Mouse (Mus musculus) liver, postnatal 0 days (tissue): Measurements from ENCODE around the gene Tmem266. TPM values are rescaled to one million over a fixed set of nuclear protein-coding genes. Genes with fewer than 3 reads are reported as not detected.

Source experiments
- ATAC-seq: fragments of 200-750 bp; cut with Nextera tagmentation; 2 replicates; pipeline ENCODE4 v1.8.0; 2017; ENCODE audit warnings: mild to moderate bottlenecking, moderate library complexity
- DNase-seq: peaks from one replicate; pipeline ENCODE4 v3.0.0-alpha.2; 2016
- H3K27ac ChIP-seq: fragments of 300-500 bp; sonication (generic); 2 replicates; pipeline ENCODE4 v1.5.1; 2014; ENCODE audit warnings: antibody characterized with exemption, moderate library complexity, mild to moderate bottlenecking, low read depth
- H3K27me3 ChIP-seq: fragments of 300-500 bp; sonication (generic); 2 replicates; pipeline ENCODE4 v1.6.1; 2014; ENCODE audit warnings: low read length, control low read depth, mixed read lengths; ENCODE audit not compliant: insufficient read depth
- H3K36me3 ChIP-seq: fragments of 300-500 bp; sonication (generic); replicated peaks from 2 replicates; pipeline ENCODE4 v1.6.1; 2014; ENCODE audit warnings: mild to moderate bottlenecking, control low read depth, low read length, moderate library complexity, mixed read lengths; ENCODE audit not compliant: insufficient read depth
- H3K4me1 ChIP-seq: fragments of 300-500 bp; sonication (generic); 2 replicates; pipeline ENCODE4 v1.6.1; 2014; ENCODE audit warnings: antibody characterized with exemption, mild to moderate bottlenecking, control low read depth; ENCODE audit not compliant: insufficient read depth
- H3K4me2 ChIP-seq: fragments of 300-500 bp; sonication (generic); 2 replicates; pipeline ENCODE4 v1.6.1; 2014; ENCODE audit warnings: low read depth, mild to moderate bottlenecking, low read length, moderate library complexity, mixed read lengths
- H3K4me3 ChIP-seq: fragments of 300-500 bp; sonication (generic); 2 replicates; pipeline ENCODE4 v1.5.1; 2014; ENCODE audit warnings: low read depth, low read length
- H3K9ac ChIP-seq: fragments of 300-500 bp; sonication (generic); replicated peaks from 2 replicates; pipeline ENCODE4 v1.6.1; 2014; ENCODE audit warnings: mild to moderate bottlenecking, moderate library complexity
- H3K9me3 ChIP-seq: fragments of 300-500 bp; sonication (generic); 2 replicates; pipeline ENCODE4 v1.6.1; 2016; ENCODE audit warnings: mild to moderate bottlenecking, control low read depth, low read length, mixed read lengths
- CTCF ChIP-seq: sonication (generic); IDR thresholded peaks from 2 replicates; pipeline ENCODE4 v1.5.1; 2016; ENCODE audit warnings: antibody characterized with exemption, low read depth
- EP300 ChIP-seq: IDR thresholded peaks from 2 replicates; pipeline ENCODE4 v1.6.1; 2016; ENCODE audit warnings: antibody characterized with exemption, low read depth, mild to moderate bottlenecking
- WGBS: fragments of 180-500 bp; shearing (Covaris S2); extraction: QIAGEN DNeasy Blood & Tissue Kit; methylation state at CpG from one replicate; pipeline ENCODE4 v1.1.7; 2014; ENCODE audit not compliant: insufficient replicate concordance; 5-methylcytosine and 5-hydroxymethylcytosine counted together
- polyA plus RNA-seq: library from polyadenylated mRNA; unstranded; fragments of >200 nt; fragmentation: Nextera tagmentation; extraction: Ambion mirVana; gene quantifications from 2 replicates; pipeline ENCODE4 v1.2.1, GENCODE M21; 2015

Tmem266 gene
- not detected in 2 replicates for polyA plus RNA-seq

- H3K9ac ChIP-seq, result peak within 1 kb of the TSS; percentile 66
- no peaks in the 10 kb centered on the region for H3K9me3 ChIP-seq
- H3K36me3 ChIP-seq, result no peaks in the 10 kb centered on the region
- H3K4me2 ChIP-seq, result peak within 1 kb of the TSS; percentile 98
- peaks cover 50% of the 10 kb centered on the region for H3K27me3 ChIP-seq
- 0 out of 2 replicates have a peak, but pooled peaks cover 5% of the 10 kb centered on the region for H3K4me1 ChIP-seq
- WGBS, result under 1% methylated on average over 46 of the region's 82 CpGs
- DNase-seq, result peak; percentile 75
- TF ChIP-seq EP300, result no peak
- TF ChIP-seq CTCF, result no peak
- peak within 1 kb of the TSS; percentile 72 for H3K4me3 ChIP-seq
- no peak within 1 kb of the TSS for H3K27ac ChIP-seq
- peak; percentile 87 for ATAC-seq
Observed at GRCm38 (mm10) chr9:55326515-55327233, at the start of gene Tmem266, which contains the start of gene Nrg4. Gene Tmem266, plus strand, starts transcription at chr9:55326913. Gene Nrg4, minus strand, starts transcription at chr9:55326844.

- Histone ChIP-seq H3K4me1 (peaks cover 6% of the 10 kb centered on the region; the same call in 1 of the 2 replicates), H3K27me3 (no peaks in the 10 kb centered on the region), H3K36me3 (no peaks in the 10 kb centered on the region), H3K4me2 (no peak overlapping the region), H3K4me3 (no peak overlapping the region), H3K9me3 (no peaks in the 10 kb centered on the region), H3K9ac (no peak overlapping the region), H3K27ac (no peak overlapping the region)
- DNase-seq (peak; percentile 57), ATAC-seq (peak; percentile 36; the same call in 1 of the 2 replicates)
- WGBS, result 60% methylated on average over 4 of the region's 4 CpGs
- no peak for TF ChIP-seq EP300
- TF ChIP-seq CTCF, result no peak
Observed at GRCm38 (mm10) chr9:55277562-55277961, 49.2 kb upstream of the Tmem266 start.

GRCm38 (mm10) chr9:55279114-55279825 lies 47.4 kb upstream of the Tmem266 start:
- ATAC-seq (no peak), DNase-seq (no peak)
- peaks cover 9% of the 10 kb centered on the region; the same call in 1 of the 2 replicates for H3K4me1 ChIP-seq
- WGBS, result 67% methylated on average over 8 of the region's 8 CpGs
- no peak overlapping the region for H3K27ac ChIP-seq
- H3K36me3 ChIP-seq, result no peaks in the 10 kb centered on the region
- TF ChIP-seq CTCF, result no peak
- no peak for TF ChIP-seq EP300
- no peak overlapping the region for H3K9ac ChIP-seq
- no peaks in the 10 kb centered on the region for H3K27me3 ChIP-seq
- no peak overlapping the region for H3K4me3 ChIP-seq
- H3K4me2 ChIP-seq, result no peak overlapping the region
- H3K9me3 ChIP-seq, result no peaks in the 10 kb centered on the region

GRCm38 (mm10) chr9:55283516-55283915 lies 43.2 kb upstream of the Tmem266 start:
- H3K36me3 ChIP-seq, result no peaks in the 10 kb centered on the region
- peak; percentile 87 for ATAC-seq
- WGBS, result 3% methylated on average over 14 of the region's 14 CpGs
- no peaks in the 10 kb centered on the region for H3K27me3 ChIP-seq
- H3K9me3 ChIP-seq, result no peaks in the 10 kb centered on the region
- H3K4me2 ChIP-seq, result peak overlapping the region; percentile 46
- no peak overlapping the region for H3K9ac ChIP-seq
- H3K27ac ChIP-seq, result 0 out of 2 replicates have a peak overlapping the region, but pooled peaks have one; percentile 4
- TF ChIP-seq CTCF (no peak), EP300 (peak; percentile 49; the same call in 1 of the 2 replicates)
- DNase-seq, result peak; percentile 80
- H3K4me3 ChIP-seq, result peak overlapping the region; percentile 24; the same call in 1 of the 2 replicates
- H3K4me1 ChIP-seq, result peaks cover 9% of the 10 kb centered on the region; the same call in 1 of the 2 replicates

GRCm38 (mm10) chr9:55285197-55285596 lies 41.5 kb upstream of the Tmem266 start:
- ATAC-seq (no peak), DNase-seq (no peak)
- Histone ChIP-seq H3K9me3 (no peaks in the 10 kb centered on the region), H3K4me3 (no peak overlapping the region), H3K4me2 (no peak overlapping the region), H3K27ac (no peak overlapping the region), H3K27me3 (no peaks in the 10 kb centered on the region), H3K4me1 (peaks cover 3% of the 10 kb centered on the region; the same call in 1 of the 2 replicates), H3K9ac (no peak overlapping the region), H3K36me3 (no peaks in the 10 kb centered on the region)
- WGBS, result 54% methylated on average over 3 of the region's 3 CpGs
- TF ChIP-seq CTCF (peak; percentile 26; the same call in 1 of the 2 replicates), EP300 (no peak)
